Mouse (Mus musculus) intestine, embryonic 15.5 days (tissue): ENCODE data around the gene Pwwp2b. TPM values are rescaled to one million over a fixed set of nuclear protein-coding genes. Genes with fewer than 3 reads are reported as not detected.

Experiments used
- ATAC-seq: fragments of 200-750 bp; cut with Nextera tagmentation; 2 replicates; pipeline ENCODE4 v1.8.0; 2017; ENCODE audit warnings: moderate TSS enrichment, moderate library complexity
- H3K27ac ChIP-seq: fragments of 300-500 bp; sonication (generic); 2 replicates; pipeline ENCODE4 v1.5.1; 2015; ENCODE audit warnings: mild to moderate bottlenecking, inconsistent platforms
- H3K27me3 ChIP-seq: fragments of 300-500 bp; sonication (generic); replicated peaks from 2 replicates; pipeline ENCODE4 v1.6.1; 2015; ENCODE audit warnings: inconsistent platforms
- H3K36me3 ChIP-seq: fragments of 300-500 bp; sonication (generic); 2 replicates; pipeline ENCODE4 v1.6.1; 2015; ENCODE audit warnings: inconsistent platforms
- H3K4me1 ChIP-seq: fragments of 300-500 bp; sonication (generic); replicated peaks from 2 replicates; pipeline ENCODE4 v1.6.1; 2015; ENCODE audit warnings: inconsistent platforms
- H3K4me2 ChIP-seq: fragments of 300-500 bp; sonication (generic); replicated peaks from 2 replicates; pipeline ENCODE4 v1.6.1; 2015; ENCODE audit warnings: mild to moderate bottlenecking, inconsistent platforms
- H3K4me3 ChIP-seq: fragments of 300-500 bp; sonication (generic); replicated peaks from 2 replicates; pipeline ENCODE4 v1.5.1; 2015; ENCODE audit warnings: inconsistent platforms
- H3K9ac ChIP-seq: fragments of 300-500 bp; sonication (generic); 2 replicates; pipeline ENCODE4 v1.6.1; 2015; ENCODE audit warnings: inconsistent platforms
- H3K9me3 ChIP-seq: fragments of 300-500 bp; sonication (generic); 2 replicates; pipeline ENCODE4 v1.6.1; 2016; ENCODE audit warnings: inconsistent platforms
- WGBS: fragments of 180-500 bp; shearing (Covaris S2); methylation state at CpG from one replicate; pipeline ENCODE4 v1.1.7; 2015; 5-methylcytosine and 5-hydroxymethylcytosine counted together
- polyA plus RNA-seq: library from polyadenylated mRNA; unstranded; fragments of >200 nt; fragmentation: Nextera tagmentation; extraction: Ambion mirVana; gene quantifications from 2 replicates; pipeline ENCODE4 v1.2.1, GENCODE M21; 2015

Pwwp2b gene
- polyA plus RNA-seq, 1 experiment from 2014 or later = 20.3 TPM

- no peak for ATAC-seq
- no peak overlapping the region for H3K27ac ChIP-seq
- no peak overlapping the region for H3K4me2 ChIP-seq
- H3K4me1 ChIP-seq = peaks cover 9% of the 10 kb centered on the region; the same call in 1 of the 2 replicates
- H3K27me3 ChIP-seq = no peaks in the 10 kb centered on the region
- H3K9me3 ChIP-seq = no peaks in the 10 kb centered on the region
- no peak overlapping the region for H3K9ac ChIP-seq
- 88% methylated on average over 7 of the region's 7 CpGs for WGBS
- no peaks in the 10 kb centered on the region for H3K36me3 ChIP-seq
- H3K4me3 ChIP-seq = no peak overlapping the region
These were observed 32.3 kb upstream of the Pwwp2b start for GRCm38 (mm10) chr7:139215946-139216345.

- no peak overlapping the region for H3K9ac ChIP-seq
- H3K9me3 ChIP-seq = no peaks in the 10 kb centered on the region
- no peak overlapping the region for H3K27ac ChIP-seq
- 89% methylated on average over 9 of the region's 9 CpGs for WGBS
- H3K4me1 ChIP-seq = peaks cover 9% of the 10 kb centered on the region; the same call in 1 of the 2 replicates
- no peaks in the 10 kb centered on the region for H3K36me3 ChIP-seq
- H3K4me2 ChIP-seq = no peak overlapping the region
- no peak for ATAC-seq
- no peaks in the 10 kb centered on the region for H3K27me3 ChIP-seq
- no peak overlapping the region for H3K4me3 ChIP-seq
These were observed 31.8 kb upstream of the Pwwp2b start for GRCm38 (mm10) chr7:139216464-139216863.

- no peak for ATAC-seq
These were observed 31.2 kb upstream of the Pwwp2b start for GRCm38 (mm10) chr7:139217046-139217445.

GRCm38 (mm10) chr7:139218641-139219415 lies 29.5 kb upstream of the Pwwp2b start:
- no peaks in the 10 kb centered on the region for H3K9me3 ChIP-seq
- no peak overlapping the region for H3K4me3 ChIP-seq
- no peaks in the 10 kb centered on the region for H3K36me3 ChIP-seq
- 0 out of 2 replicates have a peak, but pooled peaks cover 1% of the 10 kb centered on the region for H3K4me1 ChIP-seq
- no peak for ATAC-seq
- WGBS = 54% methylated on average over 6 of the region's 6 CpGs
- no peak overlapping the region for H3K9ac ChIP-seq
- H3K27me3 ChIP-seq = no peaks in the 10 kb centered on the region
- no peak overlapping the region for H3K4me2 ChIP-seq
- H3K27ac ChIP-seq = 0 out of 2 replicates have a peak overlapping the region, but pooled peaks have one; percentile 33

More at GRCm38 (mm10) chr7:139217046-139217445, 31.2 kb upstream of the Pwwp2b start:
- H3K9ac ChIP-seq = no peak overlapping the region
- H3K4me1 ChIP-seq = peaks cover 9% of the 10 kb centered on the region; the same call in 1 of the 2 replicates
- no peaks in the 10 kb centered on the region for H3K27me3 ChIP-seq
- WGBS = 88% methylated on average over 7 of the region's 7 CpGs
- H3K4me3 ChIP-seq = no peak overlapping the region
- no peaks in the 10 kb centered on the region for H3K36me3 ChIP-seq
- H3K9me3 ChIP-seq = no peaks in the 10 kb centered on the region
- no peak overlapping the region for H3K4me2 ChIP-seq
- no peak overlapping the region for H3K27ac ChIP-seq

- H3K9me3 ChIP-seq = no peaks in the 10 kb centered on the region
- no peaks in the 10 kb centered on the region for H3K4me1 ChIP-seq
- WGBS = 64% methylated on average over 5 of the region's 5 CpGs
- H3K4me3 ChIP-seq = no peak overlapping the region
- no peak overlapping the region for H3K9ac ChIP-seq
- no peak overlapping the region for H3K4me2 ChIP-seq
- H3K27ac ChIP-seq = peak overlapping the region; percentile 45; the same call in 1 of the 2 replicates
- ATAC-seq = no peak
- no peaks in the 10 kb centered on the region for H3K36me3 ChIP-seq
- H3K27me3 ChIP-seq = no peaks in the 10 kb centered on the region
These were observed 28.8 kb upstream of the Pwwp2b start for GRCm38 (mm10) chr7:139219486-139219885.

- H3K4me2 ChIP-seq = no peak overlapping the region
- ATAC-seq = peak; percentile 52; the same call in 1 of the 2 replicates
- no peaks in the 10 kb centered on the region for H3K36me3 ChIP-seq
- WGBS = 25% methylated on average over 2 of the region's 2 CpGs
- H3K4me3 ChIP-seq = no peak overlapping the region
- 0 out of 2 replicates have a peak, but pooled peaks cover 2% of the 10 kb centered on the region for H3K4me1 ChIP-seq
- H3K9me3 ChIP-seq = no peaks in the 10 kb centered on the region
- H3K27ac ChIP-seq = no peak overlapping the region
- no peaks in the 10 kb centered on the region for H3K27me3 ChIP-seq
- no peak overlapping the region for H3K9ac ChIP-seq
These were observed 28.0 kb upstream of the Pwwp2b start for GRCm38 (mm10) chr7:139220303-139220702.

GRCm38 (mm10) chr7:139221072-139221471 lies 27.2 kb upstream of the Pwwp2b start:
- Histone ChIP-seq H3K4me3 (no peak overlapping the region), H3K27me3 (no peaks in the 10 kb centered on the region), H3K9me3 (no peaks in the 10 kb centered on the region), H3K4me2 (no peak overlapping the region), H3K9ac (no peak overlapping the region), H3K27ac (no peak overlapping the region), H3K36me3 (no peaks in the 10 kb centered on the region), H3K4me1 (0 out of 2 replicates have a peak, but pooled peaks cover 2% of the 10 kb centered on the region)
- ATAC-seq = no peak
- WGBS = 78% methylated on average over 5 of the region's 5 CpGs

- WGBS = 84% methylated on average over 2 of the region's 2 CpGs
- Histone ChIP-seq H3K27ac (no peak overlapping the region), H3K27me3 (no peaks in the 10 kb centered on the region), H3K9ac (no peak overlapping the region), H3K4me2 (no peak overlapping the region), H3K36me3 (no peaks in the 10 kb centered on the region), H3K4me3 (no peak overlapping the region), H3K4me1 (0 out of 2 replicates have a peak, but pooled peaks cover 2% of the 10 kb centered on the region), H3K9me3 (no peaks in the 10 kb centered on the region)
- no peak for ATAC-seq
These were observed 26.4 kb upstream of the Pwwp2b start for GRCm38 (mm10) chr7:139221856-139222255.

GRCm38 (mm10) chr7:139222341-139222740 lies 25.9 kb upstream of the Pwwp2b start:
- H3K4me1 ChIP-seq = 0 out of 2 replicates have a peak, but pooled peaks cover 2% of the 10 kb centered on the region
- no peak overlapping the region for H3K9ac ChIP-seq
- no peaks in the 10 kb centered on the region for H3K27me3 ChIP-seq
- no peak overlapping the region for H3K4me2 ChIP-seq
- no peaks in the 10 kb centered on the region for H3K36me3 ChIP-seq
- no peak overlapping the region for H3K27ac ChIP-seq
- H3K9me3 ChIP-seq = no peaks in the 10 kb centered on the region
- WGBS = 77% methylated on average over 4 of the region's 4 CpGs
- H3K4me3 ChIP-seq = no peak overlapping the region
- no peak for ATAC-seq

GRCm38 (mm10) chr7:139224070-139224469 lies 24.2 kb upstream of the Pwwp2b start:
- Histone ChIP-seq H3K27me3 (no peaks in the 10 kb centered on the region), H3K4me1 (0 out of 2 replicates have a peak, but pooled peaks cover 2% of the 10 kb centered on the region), H3K36me3 (no peaks in the 10 kb centered on the region), H3K4me2 (no peak overlapping the region), H3K27ac (no peak overlapping the region), H3K4me3 (no peak overlapping the region), H3K9me3 (no peaks in the 10 kb centered on the region), H3K9ac (no peak overlapping the region)
- 70% methylated on average over 1 of the region's 1 CpGs for WGBS
- no peak for ATAC-seq

GRCm38 (mm10) chr7:139224725-139225124 lies 23.6 kb upstream of the Pwwp2b start:
- 55% methylated on average over 8 of the region's 8 CpGs for WGBS

GRCm38 (mm10) chr7:139226416-139226815 lies 21.9 kb upstream of the Pwwp2b start:
- WGBS = 79% methylated on average over 7 of the region's 7 CpGs

More at GRCm38 (mm10) chr7:139224725-139225124, 23.6 kb upstream of the Pwwp2b start:
- H3K9ac ChIP-seq = no peak overlapping the region
- no peaks in the 10 kb centered on the region for H3K9me3 ChIP-seq
- no peak for ATAC-seq
- no peaks in the 10 kb centered on the region for H3K36me3 ChIP-seq
- H3K4me2 ChIP-seq = no peak overlapping the region
- H3K4me3 ChIP-seq = no peak overlapping the region
- H3K27me3 ChIP-seq = no peaks in the 10 kb centered on the region
- H3K27ac ChIP-seq = no peak overlapping the region
- H3K4me1 ChIP-seq = 0 out of 2 replicates have a peak, but pooled peaks cover 2% of the 10 kb centered on the region

More at GRCm38 (mm10) chr7:139226416-139226815, 21.9 kb upstream of the Pwwp2b start:
- Histone ChIP-seq H3K27ac (no peak overlapping the region), H3K4me1 (0 out of 2 replicates have a peak, but pooled peaks cover 2% of the 10 kb centered on the region), H3K4me2 (no peak overlapping the region), H3K9ac (no peak overlapping the region), H3K36me3 (no peaks in the 10 kb centered on the region), H3K27me3 (no peaks in the 10 kb centered on the region), H3K9me3 (no peaks in the 10 kb centered on the region), H3K4me3 (no peak overlapping the region)
- no peak for ATAC-seq
